Mouse (Mus musculus): ENCODE measurements around the gene Ccr4.

GRCm38 (mm10) chr9:114544754-114545393, 40.2 kb upstream of the Ccr4 start:
- TF ChIP-seq CTCF (IDR thresholded peaks at IDR 0.05; ENCODE audit: extremely low read depth, insufficient read depth, insufficient read length, insufficient replicate concordance) (no peak), POLR2A (IDR thresholded peaks at IDR 0.05; ENCODE audit: low read depth, low read length) (no peak)
